In genomic region chr12:69556221-69556861, GRCm38 (mm10) we compare ENCODE assay signal across 8 mouse cellular contexts. TPM values are rescaled to one million over a fixed set of nuclear protein-coding genes. Genes with fewer than 3 reads are reported as not detected.
A peak's percentile ranks its signal among the peaks of the same experiment; 100 is the strongest.
DNase-seq lines count a peak whose midpoint lies in the region; ATAC-seq and TF ChIP-seq lines count a peak whose summit lies in the region.

No protein-coding gene starts in this region.

- no peak for DNase-seq in gastrocnemius, adult 2 months
- no peak for DNase-seq in gastrocnemius, postnatal 25 days
- peak; percentile 61 to 81 for DNase-seq in adrenal gland, postnatal 36 days
- no peak for DNase-seq in left cerebral cortex, adult 9 months (ENCODE audit: low spot score in 2 of 2)
- DNase-seq in cerebellum, postnatal 25 days = no peak
- no peak for DNase-seq in cerebellum, postnatal 10 days

- ATAC-seq in kidney, embryonic 16.5 days (ENCODE audit: low FRiP score, low TSS enrichment) = peak; percentile 81
- ATAC-seq in midbrain, embryonic 13.5 days = 0 out of 2 replicates have a peak, but pooled peaks have one; percentile 45

- no peak overlapping the region for H3K4me3 ChIP-seq in gastrocnemius, adult 2 months
- H3K4me3 ChIP-seq in kidney, embryonic 16.5 days (ENCODE audit: low read length) = no peak overlapping the region
- no peak overlapping the region for H3K4me3 ChIP-seq in midbrain, embryonic 13.5 days (replicated peaks)

- peaks cover 7% of the 10 kb centered on the region; the same call in 1 of the 2 replicates for H3K9me3 ChIP-seq in kidney, embryonic 16.5 days (ENCODE audit: low read length)
- no peaks in the 10 kb centered on the region for H3K9me3 ChIP-seq in midbrain, embryonic 13.5 days

- no peak for TF ChIP-seq CTCF in gastrocnemius, adult 2 months (IDR thresholded peaks at IDR 0.05)

- intact Hi-C loops in gastrocnemius, adult 2 months (cut with DNase I) = loop anchor here (5.0 kb wide), 1 partner anchor 139 kb away; no protein-coding TSS in a partner anchor

- no peaks in the 10 kb centered on the region for H3K27me3 ChIP-seq in kidney, embryonic 16.5 days (ENCODE audit: insufficient read depth, low read length)
- no peaks in the 10 kb centered on the region for H3K27me3 ChIP-seq in midbrain, embryonic 13.5 days

- H3K36me3 ChIP-seq in kidney, embryonic 16.5 days (ENCODE audit: insufficient read depth, low read length) = no peaks in the 10 kb centered on the region
- H3K36me3 ChIP-seq in midbrain, embryonic 13.5 days = no peaks in the 10 kb centered on the region

- H3K4me2 ChIP-seq in kidney, embryonic 16.5 days (replicated peaks; ENCODE audit: low read depth, low read length) = no peak overlapping the region
- no peak overlapping the region for H3K4me2 ChIP-seq in midbrain, embryonic 13.5 days (replicated peaks)

- H3K9ac ChIP-seq in kidney, embryonic 16.5 days (replicated peaks; ENCODE audit: low read length) = no peak overlapping the region
- H3K9ac ChIP-seq in midbrain, embryonic 13.5 days (replicated peaks) = no peak overlapping the region

- H3K4me1 ChIP-seq in kidney, embryonic 16.5 days (ENCODE audit: insufficient read depth, low read length) = peaks cover 6% of the 10 kb centered on the region; the same call in 1 of the 2 replicates
- no peaks in the 10 kb centered on the region; the same call in 1 of the 2 replicates for H3K4me1 ChIP-seq in midbrain, embryonic 13.5 days (replicated peaks)

- 48% methylated on average over 6 of the region's 6 CpGs for WGBS in kidney, embryonic 16.5 days
- WGBS in midbrain, embryonic 13.5 days = 61% methylated on average over 6 of the region's 6 CpGs

- peak overlapping the region; percentile 0; the same call in 1 of the 2 replicates for H3K27ac ChIP-seq in gastrocnemius, adult 2 months
- H3K27ac ChIP-seq in kidney, embryonic 16.5 days (ENCODE audit: low read length) = peak overlapping the region; percentile 43
- H3K27ac ChIP-seq in midbrain, embryonic 13.5 days = no peak overlapping the region

RNA-seq across cellular contexts. Expression of gene Vcpkmt, which starts 26.5 kb away (rescaled TPM):
- total RNA-seq in gastrocnemius, adult 2 months (2021) = 1 to 10 TPM; 3.5 to 3.7 TPM
- total RNA-seq in gastrocnemius, postnatal 25 days (2021) = 1 to 10 TPM; 3.5 to 4.2 TPM
- 10 to 100 TPM; 11.5 to 14.9 TPM for total RNA-seq in adrenal gland, postnatal 36 days (2021)
- polyA plus RNA-seq in kidney, embryonic 16.5 days (2015; fragmentation: Nextera tagmentation; extraction: Ambion mirVana) = 21.2 and 25.7 TPM in 2 replicates
- polyA plus RNA-seq in midbrain, embryonic 13.5 days (2015; fragmentation: Nextera tagmentation; extraction: Ambion mirVana) = 20.2 and 25.8 TPM in 2 replicates

Comparison
In these comparisons a context has a peak if more than half of its experiments do, and no peak if none do; other contexts are left out.
1. DNase-seq: peak in adrenal gland, postnatal 36 days (2 of 2); none in gastrocnemius, adult 2 months (single experiment), gastrocnemius, postnatal 25 days (single experiment), left cerebral cortex, adult 9 months (0 of 2), cerebellum, postnatal 25 days (0 of 2) and cerebellum, postnatal 10 days (0 of 2).